Mouse (Mus musculus) cortical plate, adult 2 months (tissue): ENCODE data around the gene Dock8. TPM values are rescaled to one million over a fixed set of nuclear protein-coding genes. Genes with fewer than 3 reads are reported as not detected.

Source experiments
- H3K27ac ChIP-seq: fragments of 200-500 bp; 2 replicates; pipeline ENCODE4 v1.5.1; 2012; ENCODE audit warnings: low read length, control low read depth, inconsistent platforms; ENCODE audit not compliant: insufficient read depth
- H3K4me1 ChIP-seq: fragments of 200-500 bp; 2 replicates; pipeline ENCODE4 v1.6.1; 2011; ENCODE audit warnings: low read length; ENCODE audit not compliant: control insufficient read depth, insufficient read depth
- H3K4me3 ChIP-seq: fragments of 200-500 bp; 2 replicates; pipeline ENCODE4 v1.5.1; 2011; ENCODE audit warnings: mild to moderate bottlenecking, low read length, control low read depth; ENCODE audit not compliant: insufficient read depth
- CTCF ChIP-seq: fragments of 200-500 bp; IDR thresholded peaks from 2 replicates; pipeline ENCODE4 v1.5.1; 2011; ENCODE audit warnings: mild to moderate bottlenecking, control low read depth, low read length; ENCODE audit not compliant: insufficient read depth; ENCODE audit errors: extremely low read depth
- POLR2A ChIP-seq: fragments of 200-500 bp; IDR thresholded peaks from 2 replicates; pipeline ENCODE4 v1.6.1; 2011; ENCODE audit warnings: mild to moderate bottlenecking, low read length, control low read depth; ENCODE audit not compliant: insufficient read depth; ENCODE audit errors: extremely low read depth
- polyA plus RNA-seq: library from polyadenylated mRNA; depleted of rRNA; stranded (reverse); fragments of >200 nt; gene quantifications from 2 replicates; pipeline ENCODE4 v1.2.3, GENCODE M21; 2012

Gene Dock8
- polyA plus RNA-seq, 1 experiment = 1.7 TPM

- no peak overlapping the region for H3K4me3 ChIP-seq
- TF ChIP-seq POLR2A (no peak), CTCF (no peak)
These were observed 18.0 kb upstream of the Dock8 start for GRCm38 (mm10) chr19:24981294-24981693.

GRCm38 (mm10) chr19:24983050-24983449 lies 16.3 kb upstream of the Dock8 start:
- no peak overlapping the region for H3K4me3 ChIP-seq
- no peak overlapping the region for H3K27ac ChIP-seq
- TF ChIP-seq CTCF (no peak), POLR2A (no peak)
- peaks cover 3% of the 10 kb centered on the region; the same call in 1 of the 2 replicates for H3K4me1 ChIP-seq

More at GRCm38 (mm10) chr19:24981294-24981693, 18.0 kb upstream of the Dock8 start:
- Histone ChIP-seq H3K4me1 (peaks cover 3% of the 10 kb centered on the region; the same call in 1 of the 2 replicates), H3K27ac (no peak overlapping the region)

GRCm38 (mm10) chr19:24983857-24984498 lies 15.4 kb upstream of the Dock8 start:
- TF ChIP-seq POLR2A = no peak
- TF ChIP-seq CTCF = no peak
- H3K4me1 ChIP-seq = peaks cover 3% of the 10 kb centered on the region; the same call in 1 of the 2 replicates
- H3K27ac ChIP-seq = no peak overlapping the region
- no peak overlapping the region for H3K4me3 ChIP-seq

GRCm38 (mm10) chr19:24985045-24985444 lies 14.3 kb upstream of the Dock8 start:
- H3K4me1 ChIP-seq = peaks cover 3% of the 10 kb centered on the region; the same call in 1 of the 2 replicates
- H3K4me3 ChIP-seq = no peak overlapping the region
- TF ChIP-seq CTCF (no peak), POLR2A (no peak)
- no peak overlapping the region for H3K27ac ChIP-seq

GRCm38 (mm10) chr19:24987355-24987754 lies 12.0 kb upstream of the Dock8 start:
- no peak overlapping the region for H3K27ac ChIP-seq
- no peaks in the 10 kb centered on the region for H3K4me1 ChIP-seq
- TF ChIP-seq CTCF (no peak), POLR2A (no peak)
- no peak overlapping the region for H3K4me3 ChIP-seq

GRCm38 (mm10) chr19:24988831-24989230 lies 10.5 kb upstream of the Dock8 start:
- TF ChIP-seq CTCF (no peak), POLR2A (no peak)
- no peaks in the 10 kb centered on the region for H3K4me1 ChIP-seq

GRCm38 (mm10) chr19:24990138-24990822 lies 9.1 kb upstream of the Dock8 start:
- TF ChIP-seq POLR2A (no peak), CTCF (no peak)
- Histone ChIP-seq H3K4me1 (no peaks in the 10 kb centered on the region), H3K4me3 (no peak overlapping the region), H3K27ac (no peak overlapping the region)

More at GRCm38 (mm10) chr19:24988831-24989230, 10.5 kb upstream of the Dock8 start:
- no peak overlapping the region for H3K27ac ChIP-seq
- H3K4me3 ChIP-seq = no peak overlapping the region

- no peak overlapping the region for H3K27ac ChIP-seq
- TF ChIP-seq CTCF = no peak
- TF ChIP-seq POLR2A = no peak
- H3K4me3 ChIP-seq = no peak overlapping the region
- H3K4me1 ChIP-seq = no peaks in the 10 kb centered on the region
These were observed 5.8 kb upstream of the Dock8 start for GRCm38 (mm10) chr19:24993526-24993925.

GRCm38 (mm10) chr19:24994900-24995299 lies 4.4 kb upstream of the Dock8 start:
- TF ChIP-seq POLR2A (no peak), CTCF (no peak)
- H3K4me1 ChIP-seq = no peaks in the 10 kb centered on the region
- no peak overlapping the region for H3K4me3 ChIP-seq
- H3K27ac ChIP-seq = no peak overlapping the region

GRCm38 (mm10) chr19:24996815-24997704 lies 2.3 kb upstream of the Dock8 start:
- Histone ChIP-seq H3K27ac (no peak overlapping the region), H3K4me1 (no peaks in the 10 kb centered on the region), H3K4me3 (no peak overlapping the region)
- TF ChIP-seq POLR2A = no peak
- no peak for TF ChIP-seq CTCF
